ENCODE assay signal across 8 mouse cellular contexts in genomic region chr16:17148084-17148483, GRCm38 (mm10). TPM values are rescaled to one million over a fixed set of nuclear protein-coding genes. Genes with fewer than 3 reads are reported as not detected.
DNase-seq lines count a peak whose midpoint lies in the region; ATAC-seq and TF ChIP-seq lines count a peak whose summit lies in the region.

No protein-coding gene starts in this region.

- H3K4me3 ChIP-seq in heart, embryonic 10.5 days = peak overlapping the region; percentile 74
- H3K4me3 ChIP-seq in E14TG2a.4 (replicated peaks; ENCODE audit: low read length) = peak overlapping the region; percentile 93
- H3K4me3 ChIP-seq in hindbrain, embryonic 11.5 days (ENCODE audit: low read depth, low read length) = peak overlapping the region; percentile 36
- peak overlapping the region; percentile 57; the same call in 1 of the 2 replicates for H3K4me3 ChIP-seq in stomach, postnatal 0 days (ENCODE audit: low read depth, low read length)

- ATAC-seq in hindbrain, embryonic 11.5 days (ENCODE audit: low FRiP score) = peak; percentile 25; the same call in 1 of the 2 replicates
- ATAC-seq in stomach, postnatal 0 days (ENCODE audit: low FRiP score, low TSS enrichment) = 0 out of 2 replicates have a peak, but pooled peaks have one; percentile 30

- H3K27me3 ChIP-seq in heart, embryonic 10.5 days (ENCODE audit: insufficient read depth, poor library complexity, severe bottlenecking) = no peaks in the 10 kb centered on the region; the same call in 1 of the 2 replicates
- no peaks in the 10 kb centered on the region for H3K27me3 ChIP-seq in E14TG2a.4 (ENCODE audit: insufficient read depth, low read length)
- peaks cover 12% of the 10 kb centered on the region for H3K27me3 ChIP-seq in hindbrain, embryonic 11.5 days (ENCODE audit: control insufficient read depth, insufficient read depth, low read length)
- H3K27me3 ChIP-seq in stomach, postnatal 0 days (ENCODE audit: control insufficient read depth, insufficient read depth, low read length) = no peaks in the 10 kb centered on the region

- H3K27ac ChIP-seq in heart, embryonic 10.5 days = peak overlapping the region; percentile 83; the same call in 1 of the 2 replicates
- H3K27ac ChIP-seq in hindbrain, embryonic 11.5 days (ENCODE audit: low read depth, low read length) = no peak overlapping the region
- H3K27ac ChIP-seq in stomach, postnatal 0 days (replicated peaks) = no peak overlapping the region

- TF ChIP-seq EP300 in stomach, postnatal 0 days (optimal IDR thresholded peaks at IDR 0.05) = no peak

- no peak overlapping the region for H3K9ac ChIP-seq in hindbrain, embryonic 11.5 days (ENCODE audit: low read depth, low read length)
- peak overlapping the region; percentile 63; the same call in 1 of the 2 replicates for H3K9ac ChIP-seq in stomach, postnatal 0 days (ENCODE audit: low read length)

- peak; percentile 17 for TF ChIP-seq CTCF in E14TG2a.4 (conservative IDR thresholded peaks at IDR 0.05; ENCODE audit: low read length)
- peak; percentile 56 for TF ChIP-seq CTCF in stomach, postnatal 0 days (IDR thresholded peaks at IDR 0.05; ENCODE audit: low read depth)

- intact Hi-C loops in heart, postnatal 25 days (cut with DNase I) = no loop called here

- peaks cover 16% of the 10 kb centered on the region for H3K4me1 ChIP-seq in heart, embryonic 10.5 days
- H3K4me1 ChIP-seq in E14TG2a.4 (replicated peaks; ENCODE audit: low read depth, low read length) = peaks cover 55% of the 10 kb centered on the region
- 0 out of 2 replicates have a peak, but pooled peaks cover 3% of the 10 kb centered on the region for H3K4me1 ChIP-seq in hindbrain, embryonic 11.5 days (replicated peaks; ENCODE audit: control insufficient read depth, insufficient read depth, low read length)
- 0 out of 2 replicates have a peak, but pooled peaks cover 4% of the 10 kb centered on the region for H3K4me1 ChIP-seq in stomach, postnatal 0 days (replicated peaks; ENCODE audit: control insufficient read depth, insufficient read depth)

- H3K36me3 ChIP-seq in heart, embryonic 10.5 days = peaks cover 24% of the 10 kb centered on the region
- H3K36me3 ChIP-seq in E14TG2a.4 (ENCODE audit: insufficient read depth, low read length) = peaks cover 42% of the 10 kb centered on the region
- H3K36me3 ChIP-seq in hindbrain, embryonic 11.5 days (ENCODE audit: control insufficient read depth, insufficient read depth, low read length) = no peaks in the 10 kb centered on the region
- H3K36me3 ChIP-seq in stomach, postnatal 0 days (ENCODE audit: control insufficient read depth, insufficient read depth, low read length) = peaks cover 9% of the 10 kb centered on the region

- no peaks in the 10 kb centered on the region for H3K9me3 ChIP-seq in heart, embryonic 10.5 days
- no peaks in the 10 kb centered on the region for H3K9me3 ChIP-seq in E14TG2a.4 (ENCODE audit: low read length)
- no peaks in the 10 kb centered on the region for H3K9me3 ChIP-seq in hindbrain, embryonic 11.5 days (ENCODE audit: control insufficient read depth, low read length)
- H3K9me3 ChIP-seq in stomach, postnatal 0 days (ENCODE audit: control insufficient read depth, low read length) = no peaks in the 10 kb centered on the region

- peak; percentile 89 for DNase-seq in heart, embryonic 10.5 days (ENCODE audit: low spot score)
- no peak for DNase-seq in heart, postnatal 25 days (ENCODE audit: low spot score)
- DNase-seq in embryo, embryonic 10 days (ENCODE audit: low spot score) = peak; percentile 76
- peak; percentile 67 for DNase-seq in hindbrain, embryonic 11.5 days (ENCODE audit: low spot score)
- peak; percentile 7 for DNase-seq in lung, postnatal 36 days
- peak; percentile 50 for DNase-seq in stomach, postnatal 0 days (ENCODE audit: low spot score)
- DNase-seq in layer of hippocampus, adult 9-10 months (ENCODE audit: low spot score) = no peak

- 8% methylated on average over 16 of the region's 16 CpGs for WGBS in heart, embryonic 10.5 days
- 6% methylated on average over 16 of the region's 16 CpGs for WGBS in hindbrain, embryonic 11.5 days
- 21% methylated on average over 16 of the region's 16 CpGs for WGBS in stomach, postnatal 0 days

- H3K4me2 ChIP-seq in hindbrain, embryonic 11.5 days (replicated peaks; ENCODE audit: low read depth, low read length) = peak overlapping the region; percentile 80
- peak overlapping the region; percentile 98 for H3K4me2 ChIP-seq in stomach, postnatal 0 days (replicated peaks; ENCODE audit: low read depth)

RNA-seq across cellular contexts. Expression of gene Ccdc116, which starts 1.1 kb away (rescaled TPM):
- 0.36 and 0.55 TPM in 2 replicates for polyA plus RNA-seq in heart, embryonic 10.5 days (2016; fragmentation: Nextera tagmentation; extraction: Ambion mirVana)
- under 1 TPM in 1 of 2 experiments, not detected in 1; 0.13 TPM for total RNA-seq in heart, postnatal 25 days (2021)
- polyA plus RNA-seq in hindbrain, embryonic 11.5 days (2014; fragmentation: Nextera tagmentation; extraction: Ambion mirVana) = 0.31 and 1.0 TPM in 2 replicates
- polyA plus RNA-seq in stomach, postnatal 0 days (2015; fragmentation: Nextera tagmentation; extraction: Ambion mirVana) = 1.8 and 2.1 TPM in 2 replicates

RNA-seq across cellular contexts. Expression of gene Ydjc, which starts 3.7 kb away (rescaled TPM):
- 5.6 and 9.8 TPM in 2 replicates for polyA plus RNA-seq in heart, embryonic 10.5 days (2016; fragmentation: Nextera tagmentation; extraction: Ambion mirVana)
- total RNA-seq in heart, postnatal 25 days (2021) = 1 to 10 TPM; 1.1 to 2.2 TPM
- polyA plus RNA-seq in hindbrain, embryonic 11.5 days (2014; fragmentation: Nextera tagmentation; extraction: Ambion mirVana) = 11.4 and 11.9 TPM in 2 replicates
- polyA plus RNA-seq in stomach, postnatal 0 days (2015; fragmentation: Nextera tagmentation; extraction: Ambion mirVana) = 19.8 and 21.3 TPM in 2 replicates

RNA-seq across cellular contexts. Expression of gene Sdf2l1, which starts 15.9 kb away (rescaled TPM):
- 115 and 145 TPM in 2 replicates for polyA plus RNA-seq in heart, embryonic 10.5 days (2016; fragmentation: Nextera tagmentation; extraction: Ambion mirVana)
- 10 to 100 TPM; 15.6 to 21.7 TPM for total RNA-seq in heart, postnatal 25 days (2021)
- polyA plus RNA-seq in hindbrain, embryonic 11.5 days (2014; fragmentation: Nextera tagmentation; extraction: Ambion mirVana) = 67.1 and 70.9 TPM in 2 replicates
- polyA plus RNA-seq in stomach, postnatal 0 days (2015; fragmentation: Nextera tagmentation; extraction: Ambion mirVana) = 170 and 176 TPM in 2 replicates

RNA-seq across cellular contexts. Expression of gene 2610318N02Rik, which starts 23.1 kb away (rescaled TPM):
- 56.0 and 84.9 TPM in 2 replicates for polyA plus RNA-seq in heart, embryonic 10.5 days (2016; fragmentation: Nextera tagmentation; extraction: Ambion mirVana)
- total RNA-seq in heart, postnatal 25 days (2021) = not detected
- 98.3 and 107 TPM in 2 replicates for polyA plus RNA-seq in hindbrain, embryonic 11.5 days (2014; fragmentation: Nextera tagmentation; extraction: Ambion mirVana)
- polyA plus RNA-seq in stomach, postnatal 0 days (2015; fragmentation: Nextera tagmentation; extraction: Ambion mirVana) = 3.5 and 4.4 TPM in 2 replicates

RNA-seq across cellular contexts. Expression of gene Ppil2, which starts 37.0 kb away (rescaled TPM):
- polyA plus RNA-seq in heart, embryonic 10.5 days (2016; fragmentation: Nextera tagmentation; extraction: Ambion mirVana) = 114 and 125 TPM in 2 replicates
- 10 to 100 TPM; 33.7 to 38.6 TPM for total RNA-seq in heart, postnatal 25 days (2021)
- 149 and 154 TPM in 2 replicates for polyA plus RNA-seq in hindbrain, embryonic 11.5 days (2014; fragmentation: Nextera tagmentation; extraction: Ambion mirVana)
- 61.5 and 72.4 TPM in 2 replicates for polyA plus RNA-seq in stomach, postnatal 0 days (2015; fragmentation: Nextera tagmentation; extraction: Ambion mirVana)

Comparison
In these comparisons a context has a peak if more than half of its experiments do, and no peak if none do; other contexts are left out.
1. DNase-seq: peak in heart, embryonic 10.5 days (single experiment), embryo, embryonic 10 days (single experiment), hindbrain, embryonic 11.5 days (single experiment), lung, postnatal 36 days (single experiment) and stomach, postnatal 0 days (single experiment); none in heart, postnatal 25 days (single experiment) and layer of hippocampus, adult 9-10 months (single experiment).
2. H3K4me3 ChIP-seq: peak in every context shown above with its lines; median percentile 93 in E14TG2a.4; 74 in heart, embryonic 10.5 days; 57 in stomach, postnatal 0 days; 36 in hindbrain, embryonic 11.5 days.